Mouse (Mus musculus): ENCODE data around the gene Nsg2. TPM values are rescaled to one million over a fixed set of nuclear protein-coding genes. Genes with fewer than 3 reads are reported as not detected.

Nsg2 gene
- total and polyA plus RNA-seq, 2 experiments from 2014 or later = 641 to 1,042 TPM

DNA sequence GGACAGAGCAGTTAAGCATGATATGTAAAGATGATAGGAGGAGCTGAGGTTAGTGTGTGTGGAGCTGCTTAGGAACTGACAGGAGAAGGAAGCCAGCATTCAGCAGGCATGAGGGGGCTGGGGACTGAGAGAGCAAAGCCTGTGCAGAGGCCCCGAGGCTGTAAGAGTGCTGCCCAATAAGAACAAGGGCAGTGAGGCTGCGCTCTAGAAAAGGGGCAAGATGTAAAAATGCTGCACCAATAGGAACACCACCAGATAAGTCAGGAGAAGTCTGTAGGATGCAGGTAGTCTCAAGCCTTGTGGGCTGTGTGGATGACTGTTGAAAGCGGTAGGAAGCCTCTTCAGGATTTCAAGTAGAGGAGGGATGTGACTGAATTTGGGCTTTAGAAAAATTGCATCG is 17.9 kb downstream of the Nsg2 start:
- Histone ChIP-seq H3K9ac (replicated peaks; ENCODE audit: low read length, poor library complexity, severe bottlenecking) (no peak overlapping the region), H3K4me2 (ENCODE audit: low read depth, low read length, poor library complexity, severe bottlenecking) (no peak overlapping the region), H3K27ac (ENCODE audit: low read depth, low read length) (peak overlapping the region; percentile 47; the same call in 1 of the 2 replicates), H3K4me3 (ENCODE audit: low read depth, low read length) (no peak overlapping the region), H3K36me3 (ENCODE audit: insufficient read depth, low read length) (peaks cover 24% of the 10 kb centered on the region), H3K9me3 (ENCODE audit: low read length) (no peaks in the 10 kb centered on the region), H3K4me1 (ENCODE audit: insufficient read depth, low read length) (peaks cover 24% of the 10 kb centered on the region), H3K27me3 (ENCODE audit: insufficient read depth, low read length) (no peaks in the 10 kb centered on the region)
- no peak for DNase-seq (ENCODE audit: low spot score)
- TF ChIP-seq CTCF (IDR thresholded peaks at IDR 0.05) = no peak
- WGBS = 47% methylated on average over 4 of the region's 4 CpGs
- no peak for ATAC-seq (ENCODE audit: low FRiP score)

- DNase-seq (ENCODE audit: low spot score) (peak; percentile 58), ATAC-seq (ENCODE audit: low FRiP score) (peak; percentile 42)
- TF ChIP-seq CTCF (IDR thresholded peaks at IDR 0.05) = no peak
Measured at GRCm38 (mm10) chr11:32020031-32020965, 20.0 kb downstream of the Nsg2 start.

GRCm38 (mm10) chr11:32026634-32027033 is 26.4 kb downstream of the Nsg2 start:
- Histone ChIP-seq H3K36me3 (ENCODE audit: insufficient read depth, low read length) (peaks cover 4% of the 10 kb centered on the region), H3K9me3 (ENCODE audit: low read length) (no peaks in the 10 kb centered on the region), H3K4me2 (ENCODE audit: low read depth, low read length, poor library complexity, severe bottlenecking) (0 out of 2 replicates have a peak overlapping the region, but pooled peaks have one; percentile 2), H3K4me3 (ENCODE audit: low read depth, low read length) (no peak overlapping the region), H3K27ac (ENCODE audit: low read depth, low read length) (peak overlapping the region; percentile 73), H3K27me3 (ENCODE audit: insufficient read depth, low read length) (no peaks in the 10 kb centered on the region), H3K9ac (replicated peaks; ENCODE audit: low read length, poor library complexity, severe bottlenecking) (no peak overlapping the region), H3K4me1 (ENCODE audit: insufficient read depth, low read length) (peaks cover 25% of the 10 kb centered on the region)
- 43% methylated on average over 5 of the region's 5 CpGs for WGBS
- no peak for DNase-seq (ENCODE audit: low spot score)
- no peak for ATAC-seq (ENCODE audit: low FRiP score)
- TF ChIP-seq CTCF (IDR thresholded peaks at IDR 0.05) = no peak

More at GRCm38 (mm10) chr11:32020031-32020965, 20.0 kb downstream of the Nsg2 start:
- Histone ChIP-seq H3K36me3 (ENCODE audit: insufficient read depth, low read length) (peaks cover 23% of the 10 kb centered on the region), H3K9me3 (ENCODE audit: low read length) (no peaks in the 10 kb centered on the region), H3K27ac (ENCODE audit: low read depth, low read length) (peak overlapping the region; percentile 73), H3K4me3 (ENCODE audit: low read depth, low read length) (no peak overlapping the region), H3K9ac (replicated peaks; ENCODE audit: low read length, poor library complexity, severe bottlenecking) (peak overlapping the region; percentile 33), H3K4me2 (ENCODE audit: low read depth, low read length, poor library complexity, severe bottlenecking) (no peak overlapping the region), H3K27me3 (ENCODE audit: insufficient read depth, low read length) (no peaks in the 10 kb centered on the region), H3K4me1 (ENCODE audit: insufficient read depth, low read length) (peaks cover 24% of the 10 kb centered on the region)
- WGBS = 14% methylated on average over 8 of the region's 8 CpGs

- WGBS = 13% methylated on average over 7 of the region's 7 CpGs
- H3K36me3 ChIP-seq (ENCODE audit: insufficient read depth, low read length) = peaks cover 3% of the 10 kb centered on the region
- H3K4me2 ChIP-seq (ENCODE audit: low read depth, low read length, poor library complexity, severe bottlenecking) = peak overlapping the region; percentile 7; the same call in 1 of the 2 replicates
- peak; percentile 93 for DNase-seq (ENCODE audit: low spot score)
- peaks cover 25% of the 10 kb centered on the region for H3K4me1 ChIP-seq (ENCODE audit: insufficient read depth, low read length)
- H3K27ac ChIP-seq (ENCODE audit: low read depth, low read length) = peak overlapping the region; percentile 73
- H3K9me3 ChIP-seq (ENCODE audit: low read length) = no peaks in the 10 kb centered on the region
- ATAC-seq (ENCODE audit: low FRiP score) = peak; percentile 90
- 0 out of 2 replicates have a peak, but pooled peaks have one; percentile 3 for TF ChIP-seq CTCF (IDR thresholded peaks at IDR 0.05)
- H3K27me3 ChIP-seq (ENCODE audit: insufficient read depth, low read length) = no peaks in the 10 kb centered on the region
- 0 out of 2 replicates have a peak overlapping the region, but pooled peaks have one; percentile 8 for H3K9ac ChIP-seq (replicated peaks; ENCODE audit: low read length, poor library complexity, severe bottlenecking)
- no peak overlapping the region for H3K4me3 ChIP-seq (ENCODE audit: low read depth, low read length)
Measured at GRCm38 (mm10) chr11:32027474-32028342, 27.4 kb downstream of the Nsg2 start.

DNA sequence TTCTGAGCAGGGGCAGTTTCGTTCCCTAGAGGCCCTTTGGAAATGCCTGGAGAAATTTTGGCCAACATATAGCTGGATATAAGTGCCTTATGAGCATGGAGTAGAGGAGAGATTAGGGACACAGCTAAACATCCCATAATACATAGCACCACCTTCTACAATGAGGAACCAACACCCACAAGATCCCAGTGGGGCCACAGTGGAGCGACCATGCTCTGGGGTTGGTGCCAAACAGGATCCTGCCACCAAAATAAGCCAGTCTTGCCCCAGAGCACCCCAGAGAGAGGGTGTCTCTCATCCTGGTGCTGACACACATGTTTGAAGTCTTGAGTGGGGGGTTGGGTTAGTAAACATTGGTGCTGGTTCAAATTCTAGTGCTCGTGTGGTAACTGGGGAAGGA is 28.3 kb downstream of the Nsg2 start:
- peaks cover 3% of the 10 kb centered on the region for H3K36me3 ChIP-seq (ENCODE audit: insufficient read depth, low read length)
- H3K9me3 ChIP-seq (ENCODE audit: low read length) = no peaks in the 10 kb centered on the region
- no peak overlapping the region for H3K4me2 ChIP-seq (ENCODE audit: low read depth, low read length, poor library complexity, severe bottlenecking)
- no peak for TF ChIP-seq CTCF (IDR thresholded peaks at IDR 0.05)
- no peaks in the 10 kb centered on the region for H3K27me3 ChIP-seq (ENCODE audit: insufficient read depth, low read length)
- WGBS = 78% methylated on average over 3 of the region's 3 CpGs
- ATAC-seq (ENCODE audit: low FRiP score) = no peak
- peak overlapping the region; percentile 80 for H3K27ac ChIP-seq (ENCODE audit: low read depth, low read length)
- no peak overlapping the region for H3K9ac ChIP-seq (replicated peaks; ENCODE audit: low read length, poor library complexity, severe bottlenecking)
- H3K4me3 ChIP-seq (ENCODE audit: low read depth, low read length) = no peak overlapping the region
- peaks cover 25% of the 10 kb centered on the region for H3K4me1 ChIP-seq (ENCODE audit: insufficient read depth, low read length)
- DNase-seq (ENCODE audit: low spot score) = no peak

Data from midbrain, postnatal 0 days (tissue).